1 mouse cellular context compared by ENCODE assay signal in the genomic region with DNA sequence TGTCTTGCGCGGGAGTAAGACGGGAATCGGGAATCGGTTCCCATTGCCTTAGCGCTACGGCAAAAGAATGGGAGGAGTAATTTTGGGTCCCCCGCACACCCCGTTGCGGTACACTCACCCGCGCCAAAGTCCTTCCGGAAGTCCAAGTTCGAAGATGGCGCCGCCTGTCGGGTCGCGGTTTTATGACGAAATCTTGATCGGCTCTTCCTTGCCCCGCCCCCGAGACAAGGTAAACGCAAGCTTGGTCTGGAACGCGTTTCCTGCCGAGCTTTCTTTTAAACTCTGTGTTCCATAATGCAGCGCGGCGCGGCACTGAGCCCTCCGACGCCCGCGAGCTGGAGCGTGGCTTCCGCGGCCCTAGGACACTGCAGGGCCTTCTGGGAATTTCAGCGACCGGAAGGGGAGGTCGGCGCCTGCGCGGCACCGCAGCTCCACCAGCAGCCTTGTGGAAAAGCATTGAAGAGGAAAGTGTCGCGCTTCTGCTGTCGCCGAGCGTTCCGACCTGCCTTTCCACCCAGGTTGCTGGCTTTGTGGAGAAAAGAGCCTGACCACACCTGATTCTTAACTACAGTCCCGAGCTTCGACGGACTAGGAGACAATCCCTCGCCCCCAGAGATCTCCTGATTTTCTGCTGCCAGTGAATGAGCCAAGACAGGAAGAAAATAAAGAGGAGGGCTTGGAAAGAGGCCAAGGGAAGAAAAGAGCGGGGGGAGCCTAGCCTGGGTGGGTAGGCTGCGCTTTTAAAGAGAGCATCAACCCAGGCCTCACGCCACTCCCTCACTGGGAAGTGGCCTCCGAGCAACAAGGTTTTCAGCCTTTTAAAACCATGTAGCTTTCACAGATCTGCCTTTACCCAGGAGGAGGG.
TF ChIP-seq lines count a peak whose summit lies in the region.

A gene (minus strand): TSS at position 146 of the 865 bp plus-strand sequence.
A gene (minus strand): TSS at position 379 of the 865 bp plus-strand sequence.

TF ChIP-seq in MEL, 35 proteins besides CTCF, POLR2A, EP300 and RAD21 (continued from another document):
- TF ChIP-seq E2F4 (IDR thresholded peaks at IDR 0.05; ENCODE audit: borderline replicate concordance, low read depth, low read length): peak; percentile 90
- peak; percentile 88 for TF ChIP-seq ZMIZ1 (IDR thresholded peaks at IDR 0.05; ENCODE audit: low read depth, low read length)
- no peak for TF ChIP-seq MAFK (IDR thresholded peaks at IDR 0.05; ENCODE audit: borderline replicate concordance, low read depth, low read length)
- 0 out of 2 replicates have a peak, but pooled peaks have one; percentile 60 for TF ChIP-seq UBTF (IDR thresholded peaks at IDR 0.05; ENCODE audit: borderline replicate concordance, insufficient read depth, low read depth, low read length)
- no peak for TF ChIP-seq USF2 (IDR thresholded peaks at IDR 0.05; ENCODE audit: borderline replicate concordance in 1 of 2, insufficient read depth in 1 of 2, low read depth in 1 of 2, low read length in 2 of 2)
- peak; percentile 37 for TF ChIP-seq TCF12 (IDR thresholded peaks at IDR 0.05; ENCODE audit: low read depth, low read length)
- TF ChIP-seq ZNF384 (IDR thresholded peaks at IDR 0.05; ENCODE audit: low read depth, low read length): no peak
- TF ChIP-seq NELFE (IDR thresholded peaks at IDR 0.05; ENCODE audit: low read depth, low read length): peak; percentile 97
- TF ChIP-seq USF1 (IDR thresholded peaks at IDR 0.05; ENCODE audit: low read depth, low read length): peak; percentile 19; the same call in 1 of the 2 replicates
- TF ChIP-seq ELF1 (IDR thresholded peaks at IDR 0.05; ENCODE audit: low read depth, low read length): peak; percentile 89
- TF ChIP-seq KAT2A (conservative IDR thresholded peaks at IDR 0.05; ENCODE audit: low read depth, low read length): peak; percentile 80
- peak; percentile 96 for TF ChIP-seq POLR2AphosphoS2 (IDR thresholded peaks at IDR 0.05; ENCODE audit: low read length)
- TF ChIP-seq ETS1 (IDR thresholded peaks at IDR 0.05; ENCODE audit: low read depth, low read length): peak; percentile 73
- TF ChIP-seq BHLHE40 (IDR thresholded peaks at IDR 0.05; ENCODE audit: borderline replicate concordance, low read depth, low read length): no peak
- TF ChIP-seq MEF2A (IDR thresholded peaks at IDR 0.05; ENCODE audit: extremely low read depth, insufficient replicate concordance, low read depth, low read length, poor library complexity, severe bottlenecking): 0 out of 2 replicates have a peak, but pooled peaks have one; percentile 5
- peak; percentile 76; the same call in 1 of the 2 replicates for TF ChIP-seq POLR2AphosphoS5 (IDR thresholded peaks at IDR 0.05; ENCODE audit: borderline replicate concordance, low read depth, low read length)
- peak; percentile 88 for TF ChIP-seq TBP (IDR thresholded peaks at IDR 0.05; ENCODE audit: low read depth, low read length)
- TF ChIP-seq CHD1 (IDR thresholded peaks at IDR 0.05; ENCODE audit: low read depth, low read length): peak; percentile 65; the same call in 1 of the 2 replicates
- TF ChIP-seq HCFC1 (IDR thresholded peaks at IDR 0.05; ENCODE audit: low read depth, low read length): peak; percentile 91
- TF ChIP-seq ZC3H11A (IDR thresholded peaks at IDR 0.05; ENCODE audit: low read depth, low read length): no peak
- no peak for TF ChIP-seq SMC3 (IDR thresholded peaks at IDR 0.05; ENCODE audit: low read depth, low read length)
TF ChIP-seq in MEL: peak in this region for 23.
